Mouse (Mus musculus): ENCODE measurements at regions not wholly inside any gene's neighbourhood (a gene's known extent, or its start where the extent isn't known, plus 50 kb on each side); places are given as distances from the start of the nearest gene placed in this dataset.

DNA sequence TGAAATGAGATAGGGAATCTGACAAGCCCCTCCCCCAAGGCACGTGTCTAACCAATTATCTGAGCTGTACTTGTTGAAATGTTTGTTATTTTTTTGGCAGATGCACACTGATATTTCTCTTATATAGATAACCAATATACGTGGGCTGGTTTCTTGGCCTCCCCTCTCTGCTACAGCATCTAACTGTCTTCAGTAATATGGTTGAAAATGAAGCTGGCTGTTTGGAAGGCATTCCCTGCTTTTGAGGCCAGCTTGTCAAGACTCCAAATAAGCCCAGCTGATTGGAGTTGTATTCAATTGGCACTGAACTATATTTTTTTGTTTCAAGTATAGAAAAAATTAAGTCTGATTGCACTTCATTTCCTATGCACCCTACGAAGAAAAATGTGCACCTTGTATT, 264.3 kb downstream of the Tdrd3 start:
- TF ChIP-seq CTCF (IDR thresholded peaks at IDR 0.05; ENCODE audit: low read depth) (no peak), EP300 (optimal IDR thresholded peaks at IDR 0.05) (no peak)

Measured in stomach, postnatal 0 days (tissue).